Mouse (Mus musculus): ENCODE data around the gene Trnau1ap.
A peak's percentile ranks its signal among the peaks of the same experiment; 100 is the strongest.
"Not testable (repeated sequence)": the region's sequence is repeated elsewhere in the genome, so short reads cannot be mapped to it uniquely, and the experiment has no call there.

The Trnau1ap gene

DNA sequence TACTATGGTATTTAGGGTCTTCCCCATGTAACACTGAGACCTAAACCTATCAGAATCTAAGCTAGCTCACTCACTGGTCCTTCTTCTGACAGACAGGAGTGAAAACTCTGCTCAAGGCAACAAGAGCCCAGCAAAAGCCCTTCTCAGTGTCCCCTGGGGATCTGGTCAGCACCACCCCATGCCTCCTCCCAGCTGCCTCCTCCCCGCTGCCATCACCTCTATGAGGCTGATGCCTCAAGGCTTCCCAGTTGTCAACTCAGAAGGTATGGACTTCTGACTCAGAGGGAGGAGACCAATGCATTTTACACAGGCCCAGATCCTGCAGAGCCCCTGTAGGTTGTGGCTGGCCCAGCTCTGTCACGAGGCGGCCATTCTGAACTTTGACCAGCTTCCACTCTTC is 12.1 kb upstream of the Trnau1ap start:
- DNase-seq = no peak

DNA sequence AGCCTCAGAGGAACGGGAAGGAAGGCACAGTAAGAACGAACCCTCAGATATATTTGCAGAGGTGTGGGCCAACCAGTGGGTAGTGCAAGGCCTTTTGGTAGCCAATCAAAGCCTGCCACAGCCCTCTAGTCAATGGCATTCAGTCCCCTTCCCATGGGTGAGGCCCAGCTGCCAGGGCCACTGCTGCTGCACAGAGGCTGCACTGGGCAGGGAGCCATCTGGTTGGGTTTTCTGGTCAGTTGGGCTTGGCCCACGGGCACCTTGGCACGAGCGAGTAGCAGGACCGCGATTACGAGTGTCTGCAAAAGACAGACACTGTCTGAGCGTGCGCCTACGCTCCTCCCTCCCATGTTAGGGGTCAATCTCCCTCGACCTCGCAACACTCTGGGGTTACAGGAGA is 9.6 kb upstream of the Trnau1ap start:
- DNase-seq = no peak

DNA sequence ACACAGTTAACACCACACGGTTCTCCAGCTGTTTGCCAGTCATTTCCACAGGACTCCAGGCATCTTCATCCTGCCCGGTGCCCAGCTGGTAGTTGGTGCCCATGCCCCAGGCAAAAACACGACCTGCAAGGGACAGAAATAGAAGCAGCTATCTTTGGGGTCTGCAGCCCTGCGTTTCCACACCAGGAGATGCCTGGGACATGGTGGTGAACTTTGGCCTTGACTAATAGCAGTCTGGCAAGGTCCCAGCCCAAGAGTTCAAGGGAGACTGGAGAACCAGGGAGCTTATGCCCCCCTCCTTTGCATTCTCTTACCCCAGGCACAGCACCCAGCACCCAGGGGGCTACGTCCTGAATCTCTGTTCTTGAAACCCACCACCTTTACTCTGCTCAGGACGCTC is 3.5 kb upstream of the Trnau1ap start:
- DNase-seq = no peak

DNA sequence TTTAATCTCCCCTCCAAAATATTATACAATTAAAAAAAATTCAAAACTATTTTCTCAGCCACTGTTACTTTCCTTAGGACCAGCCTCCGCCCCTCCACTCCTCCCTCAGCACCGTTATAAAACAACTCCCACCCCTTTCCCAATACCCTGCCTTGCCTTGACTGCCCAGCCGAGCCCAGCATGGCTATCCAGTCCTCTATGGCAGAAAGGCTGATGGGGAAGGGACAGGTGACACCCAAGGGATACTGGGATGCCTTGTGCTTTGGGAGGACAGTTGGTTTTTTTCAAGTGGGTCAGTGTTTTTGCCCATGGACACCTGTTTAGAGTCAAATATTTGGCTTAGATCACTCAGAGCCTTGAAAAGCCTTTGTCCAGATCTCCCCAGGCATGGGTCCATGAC is 2.6 kb upstream of the Trnau1ap start:
- DNase-seq = no peak

DNA sequence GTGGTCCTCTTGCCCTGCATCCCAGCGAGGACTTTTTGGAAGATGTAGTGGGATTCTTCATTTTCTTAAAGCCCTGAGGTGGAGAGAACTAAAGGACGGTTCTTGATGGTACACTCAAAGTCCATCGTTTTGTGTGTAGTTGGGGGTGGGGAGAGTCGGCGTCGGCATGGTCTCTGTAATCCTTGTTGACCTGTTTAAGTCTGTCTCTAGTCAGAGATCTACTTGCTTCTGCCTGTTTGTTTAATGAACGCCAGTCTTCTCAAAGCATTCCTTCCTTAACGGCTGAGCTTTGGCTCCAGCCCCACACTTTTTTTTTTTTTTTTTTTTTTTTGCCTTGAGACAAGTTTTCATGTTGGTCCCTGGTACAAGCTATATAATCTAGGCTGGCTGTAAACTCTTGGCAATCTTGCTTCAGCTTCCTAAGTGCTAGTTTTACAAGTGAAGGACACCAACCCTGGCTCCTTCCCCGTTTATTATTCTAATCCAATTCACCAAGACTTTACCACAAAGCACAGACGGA is 557 bp upstream of the Trnau1ap start:
- DNase-seq = no peak

DNA sequence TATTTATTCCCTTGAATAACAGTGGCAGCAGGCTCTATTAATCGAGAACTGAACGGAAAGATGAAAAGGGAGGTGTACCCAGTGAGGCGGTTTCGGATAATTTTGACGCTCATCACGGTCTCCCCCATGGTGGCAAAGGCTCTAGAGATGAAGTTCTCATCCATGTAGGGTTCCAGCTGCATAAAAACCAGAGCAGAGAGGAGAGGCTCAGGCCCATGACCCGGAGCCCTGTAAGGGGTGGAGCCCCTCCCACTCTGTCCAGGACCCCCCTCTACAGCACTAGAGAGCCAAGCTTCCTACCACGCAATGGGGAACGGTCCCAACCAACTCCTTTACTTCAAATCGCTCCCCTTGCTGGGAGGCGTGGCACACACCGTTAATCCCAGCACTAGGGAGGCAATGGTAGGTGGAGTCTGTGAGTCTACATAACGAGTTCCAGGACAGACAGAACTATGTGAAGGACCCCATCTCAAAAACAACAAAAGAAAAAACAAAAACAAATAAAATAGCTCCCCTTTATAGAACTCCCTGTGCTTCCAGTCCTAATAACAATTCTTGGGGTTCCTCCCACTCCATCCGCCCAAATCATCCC is 851 bp downstream of the Trnau1ap start:
- DNase-seq = no peak

DNA sequence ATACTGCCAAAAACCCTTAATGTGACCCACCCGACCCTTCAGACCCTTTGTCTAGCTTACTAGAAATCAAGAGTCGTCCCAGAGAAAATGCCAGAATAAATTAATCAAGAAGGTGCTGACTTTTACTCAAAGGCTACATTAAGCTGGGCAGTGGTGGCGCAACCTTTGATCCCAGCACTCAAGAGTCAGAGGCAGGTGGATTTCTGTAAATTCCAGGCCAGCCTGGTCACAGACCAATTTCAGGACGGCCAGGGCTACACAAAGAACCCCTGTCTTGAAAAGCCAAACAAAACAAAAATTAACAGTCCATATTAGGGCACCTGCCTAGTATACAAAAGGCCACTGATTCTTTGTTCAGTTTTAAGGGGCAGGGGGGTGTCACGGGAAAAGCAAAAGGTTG is 2.9 kb downstream of the Trnau1ap start:
- DNase-seq = no peak

DNA sequence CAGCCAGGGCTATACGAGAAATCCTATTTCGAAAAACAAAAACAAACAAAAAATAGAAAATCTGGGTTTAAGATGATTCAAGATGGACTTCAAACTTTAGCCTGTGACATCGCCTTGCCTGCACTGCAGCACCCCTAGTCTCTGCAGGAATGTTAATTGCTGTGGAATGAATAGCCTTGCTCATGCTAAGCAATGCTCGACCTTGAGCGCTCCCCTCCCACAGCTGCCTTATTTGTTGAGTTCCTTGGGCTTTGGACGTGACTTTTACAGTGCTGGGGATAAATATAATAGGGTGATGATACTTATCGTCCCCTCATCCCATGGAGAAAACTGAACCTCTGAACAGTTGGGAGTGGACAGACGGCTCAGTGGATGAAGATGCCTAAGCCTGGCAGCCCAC is 13.6 kb downstream of the Trnau1ap start:
- no peak for DNase-seq

DNA sequence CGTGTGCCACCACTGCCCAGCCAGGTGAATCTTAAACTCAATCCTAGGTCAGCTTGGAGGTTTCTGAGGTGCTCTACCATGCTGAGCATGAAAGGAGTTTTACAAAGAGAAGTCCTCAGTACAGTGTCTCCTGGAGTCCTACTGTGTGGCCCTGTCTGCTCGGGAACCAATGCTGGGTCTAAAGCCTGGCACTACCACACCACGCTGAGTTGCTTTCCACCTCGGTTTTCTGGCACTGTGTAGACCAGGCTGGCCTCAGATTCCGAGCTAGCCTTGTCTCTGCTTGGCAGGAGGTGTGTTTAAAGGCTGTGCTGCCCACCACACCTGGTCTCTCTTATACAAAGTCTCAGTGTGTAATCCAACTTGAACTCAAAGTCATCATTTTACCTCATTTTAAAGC is 16.7 kb downstream of the Trnau1ap start:
- no peak for DNase-seq

DNA sequence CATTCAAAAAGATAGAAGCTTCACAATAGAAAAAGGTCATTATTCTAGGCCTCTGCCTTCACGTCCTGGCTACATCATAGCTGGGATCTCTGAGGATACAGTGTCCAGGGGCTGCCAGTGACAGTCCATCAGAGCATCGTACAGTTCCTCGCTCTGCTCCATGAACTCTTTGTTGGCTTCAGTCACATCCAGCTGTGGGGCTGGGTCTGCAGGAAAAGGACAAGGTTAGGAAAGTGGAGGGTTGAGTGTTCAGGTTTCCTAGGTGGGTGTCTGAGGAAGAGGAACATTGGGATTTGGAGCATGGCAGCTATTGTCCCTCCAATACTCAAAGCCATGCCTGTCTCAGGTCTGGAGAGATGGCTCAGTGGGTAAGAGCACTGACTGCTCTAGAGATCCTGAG is 17.5 kb downstream of the Trnau1ap start:
- no peak for DNase-seq

DNA sequence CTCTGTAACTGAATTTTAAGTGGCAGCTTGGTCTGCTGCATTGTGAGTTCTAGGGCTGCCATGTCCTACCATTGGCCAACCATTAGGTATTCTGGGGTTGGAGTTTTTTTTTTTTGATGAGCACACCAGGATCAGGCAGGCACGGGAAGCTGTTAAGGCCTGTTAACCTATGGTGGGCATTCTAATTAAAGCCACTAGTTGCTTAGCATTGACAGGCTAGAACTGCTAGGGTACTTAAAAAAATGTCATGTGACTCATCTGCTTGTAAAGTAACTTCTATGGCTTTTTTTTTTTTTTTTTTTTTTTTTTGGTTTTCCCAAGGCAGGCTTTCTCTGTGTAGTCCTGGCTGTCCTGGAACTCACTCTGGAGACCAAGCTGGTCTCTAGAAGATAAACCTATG is 18.1 kb downstream of the Trnau1ap start:
- DNase-seq = no peak

DNA sequence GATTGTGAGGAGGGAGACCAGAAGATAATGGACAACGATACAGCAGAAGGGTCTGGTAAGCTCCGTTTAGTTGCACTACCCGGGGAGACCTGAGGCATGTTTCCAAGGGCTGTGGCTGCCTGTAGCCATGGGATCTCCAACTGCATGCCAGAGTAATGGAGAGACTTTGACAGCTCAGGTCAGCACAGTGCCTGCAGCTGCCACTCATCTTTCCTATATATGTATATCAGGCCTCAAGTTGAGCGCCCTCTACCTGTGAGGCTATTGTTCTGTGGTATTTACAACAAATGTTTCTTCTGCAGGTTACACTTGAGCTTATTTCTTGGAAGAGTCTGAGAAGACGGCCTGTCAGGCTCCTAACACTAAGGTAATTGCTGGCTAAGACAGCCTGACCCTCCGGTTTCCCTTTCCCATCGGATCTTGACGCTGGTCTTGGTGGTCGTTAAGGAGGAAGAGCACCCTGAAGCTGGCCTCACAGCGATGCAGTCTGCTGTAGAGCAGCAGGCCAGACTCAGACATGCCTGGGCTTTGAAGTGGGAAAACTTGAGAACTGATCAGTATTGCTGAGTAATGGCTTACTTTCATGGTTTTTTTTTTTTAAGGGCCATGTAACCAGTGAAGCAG is 19.4 kb downstream of the Trnau1ap start:
- peak; percentile 54 for DNase-seq

DNA sequence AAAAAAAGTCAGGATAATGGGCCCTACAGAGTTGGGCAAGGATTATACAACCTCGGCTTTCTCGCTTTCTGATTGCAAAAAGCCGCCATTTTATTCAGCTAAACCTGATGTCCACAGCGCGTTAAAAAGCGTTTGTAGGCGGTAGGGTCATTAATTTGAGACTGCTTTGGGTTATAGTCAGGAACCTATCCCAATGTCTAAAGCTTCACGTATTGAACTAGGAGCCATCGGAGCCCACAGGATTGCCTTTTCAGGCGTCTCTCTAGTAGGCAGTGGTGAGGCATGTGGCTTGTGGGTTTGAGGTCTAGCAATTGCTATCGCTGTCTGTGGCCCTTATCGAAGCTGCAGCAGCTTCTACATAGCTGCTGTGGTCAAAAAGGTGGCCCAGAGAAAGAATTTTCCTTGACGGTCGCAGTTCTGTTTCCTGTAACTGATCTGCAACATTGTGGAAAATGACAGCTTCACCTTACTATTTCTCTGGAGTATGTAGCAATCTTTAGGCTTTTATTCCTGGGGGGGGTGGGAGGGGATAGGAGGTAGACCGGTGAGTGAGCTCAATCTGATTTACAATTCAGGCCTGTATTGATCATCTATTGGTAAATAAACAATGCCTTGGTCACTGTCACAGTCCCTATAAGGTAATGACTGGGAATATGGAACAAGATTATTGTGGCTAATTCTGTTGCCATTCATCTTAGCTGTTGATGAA is 20.0 kb downstream of the Trnau1ap start:
- no peak for DNase-seq

DNA sequence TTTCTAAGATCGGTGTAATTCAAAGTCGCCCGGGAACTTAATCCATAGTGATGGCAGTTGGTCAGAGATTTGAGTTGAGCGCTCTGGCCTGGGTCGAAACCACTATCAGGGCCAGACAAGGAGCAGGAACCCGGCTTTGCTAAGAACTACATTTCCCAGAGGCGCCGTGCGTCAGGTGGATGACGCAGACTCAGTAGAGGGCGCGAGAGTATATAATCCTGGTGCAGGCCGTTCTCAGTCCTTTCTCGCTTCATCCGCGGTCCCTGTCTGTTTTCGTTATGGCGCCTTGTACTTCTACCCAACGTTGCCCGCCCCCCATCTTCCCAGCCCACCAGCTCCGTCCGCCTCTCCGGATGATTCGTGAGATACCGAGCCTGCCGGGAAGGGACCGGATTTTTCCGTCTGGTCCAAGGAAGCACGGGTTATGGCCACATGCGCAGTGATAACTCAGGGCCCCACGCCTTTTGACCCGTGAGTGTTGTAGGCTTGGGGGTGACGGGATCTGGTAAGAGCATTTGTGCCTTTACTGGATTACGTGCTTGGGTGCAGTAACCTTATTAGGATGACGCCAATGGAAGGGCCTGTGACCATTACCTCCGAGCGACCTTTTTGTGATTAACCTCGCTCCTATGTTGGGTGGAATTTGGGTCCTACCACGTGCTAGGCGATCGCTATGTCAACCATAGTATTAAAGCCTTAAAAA is 20.8 kb downstream of the Trnau1ap start:
- peak; percentile 90 for DNase-seq

DNA sequence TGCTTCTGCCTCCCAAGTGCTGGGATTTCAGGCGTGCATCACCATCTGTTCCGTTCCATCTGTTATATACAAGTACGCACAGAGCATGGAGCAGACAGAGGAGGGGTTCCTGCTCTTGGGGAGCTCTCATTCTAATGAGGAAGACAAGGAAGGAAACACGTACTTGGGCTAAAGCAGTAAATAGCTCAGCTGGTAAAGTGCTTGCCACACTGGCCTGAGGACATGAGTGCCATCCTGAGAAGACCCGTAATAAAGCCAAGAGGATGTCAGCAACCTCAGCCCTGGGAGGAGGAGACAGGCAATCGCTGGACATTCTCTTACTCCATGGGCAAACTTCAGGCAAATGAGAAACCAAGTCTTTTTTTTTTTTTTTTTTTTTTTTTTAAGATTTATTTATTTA is 23.3 kb downstream of the Trnau1ap start:
- DNase-seq = no peak

DNA sequence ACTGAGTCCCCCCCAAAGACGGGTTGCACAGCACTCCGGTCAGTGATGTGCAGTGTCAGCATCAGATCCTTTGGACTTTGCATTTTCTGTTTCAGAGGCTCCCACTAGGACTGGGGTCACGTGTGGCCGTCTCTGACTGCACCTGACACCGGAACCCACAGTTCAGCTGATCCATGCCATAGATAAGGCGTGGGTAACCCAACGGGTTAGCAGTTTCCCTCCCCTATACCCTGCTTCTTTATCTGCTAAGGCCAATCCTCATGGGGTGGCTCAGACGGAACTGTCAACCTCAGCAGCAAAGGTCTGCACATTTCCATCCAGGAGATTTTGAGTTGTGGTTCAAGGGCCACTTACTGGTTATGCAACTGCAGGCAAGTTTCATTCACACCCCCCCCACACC is 24.1 kb downstream of the Trnau1ap start:
- no peak for DNase-seq

DNA sequence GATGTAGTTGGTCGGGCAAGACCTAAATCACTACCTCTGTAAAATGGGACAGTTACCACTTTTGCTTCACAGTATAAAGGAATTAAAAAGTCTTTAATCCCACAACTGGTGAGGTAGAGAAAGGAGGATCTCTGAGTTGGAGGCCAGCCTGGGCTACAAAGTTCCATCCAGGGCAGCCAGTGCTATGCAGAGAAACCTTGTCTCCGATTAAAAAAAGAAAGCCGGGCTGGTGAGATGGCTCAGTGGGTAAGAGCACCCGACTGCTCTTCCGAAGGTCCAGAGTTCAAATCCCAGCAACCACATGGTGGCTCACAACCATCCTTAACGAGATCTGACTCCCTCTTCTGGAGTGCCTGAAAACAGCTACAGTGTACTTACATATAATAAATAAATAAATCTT is 25.9 kb downstream of the Trnau1ap start:
- not testable (repeated sequence) for DNase-seq

DNA sequence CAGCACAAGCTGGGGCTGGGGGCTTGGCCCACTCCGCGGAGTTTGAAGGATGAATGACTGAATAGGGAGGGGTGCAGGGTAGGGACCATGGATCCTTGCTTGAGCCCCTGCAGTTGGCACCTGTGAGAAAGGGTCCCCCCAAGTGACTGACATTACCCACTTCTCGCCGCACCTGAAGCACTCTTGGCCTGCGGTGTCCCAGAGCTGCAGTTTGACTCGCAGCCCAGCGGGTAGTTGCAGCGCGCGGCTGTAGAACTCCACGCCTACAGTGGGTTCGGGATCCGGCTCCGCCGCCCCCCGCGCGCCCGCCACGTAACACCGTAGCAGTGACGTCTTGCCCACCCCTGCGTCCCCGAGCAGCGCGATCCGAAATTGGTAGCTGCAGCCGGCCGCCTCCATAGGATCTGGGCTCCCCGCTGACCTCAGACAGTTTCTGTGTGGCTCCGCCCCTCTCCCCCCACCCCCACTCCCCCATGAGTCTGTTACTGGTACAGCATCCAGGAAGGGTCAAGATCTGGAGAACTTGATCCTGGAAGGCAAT is 26.3 kb downstream of the Trnau1ap start, which contains the start of gene Rab42:
Gene Rab42, minus strand, starts transcription at position 447 of the 541 bp plus-strand sequence.
- peak; percentile 42 for DNase-seq

DNA sequence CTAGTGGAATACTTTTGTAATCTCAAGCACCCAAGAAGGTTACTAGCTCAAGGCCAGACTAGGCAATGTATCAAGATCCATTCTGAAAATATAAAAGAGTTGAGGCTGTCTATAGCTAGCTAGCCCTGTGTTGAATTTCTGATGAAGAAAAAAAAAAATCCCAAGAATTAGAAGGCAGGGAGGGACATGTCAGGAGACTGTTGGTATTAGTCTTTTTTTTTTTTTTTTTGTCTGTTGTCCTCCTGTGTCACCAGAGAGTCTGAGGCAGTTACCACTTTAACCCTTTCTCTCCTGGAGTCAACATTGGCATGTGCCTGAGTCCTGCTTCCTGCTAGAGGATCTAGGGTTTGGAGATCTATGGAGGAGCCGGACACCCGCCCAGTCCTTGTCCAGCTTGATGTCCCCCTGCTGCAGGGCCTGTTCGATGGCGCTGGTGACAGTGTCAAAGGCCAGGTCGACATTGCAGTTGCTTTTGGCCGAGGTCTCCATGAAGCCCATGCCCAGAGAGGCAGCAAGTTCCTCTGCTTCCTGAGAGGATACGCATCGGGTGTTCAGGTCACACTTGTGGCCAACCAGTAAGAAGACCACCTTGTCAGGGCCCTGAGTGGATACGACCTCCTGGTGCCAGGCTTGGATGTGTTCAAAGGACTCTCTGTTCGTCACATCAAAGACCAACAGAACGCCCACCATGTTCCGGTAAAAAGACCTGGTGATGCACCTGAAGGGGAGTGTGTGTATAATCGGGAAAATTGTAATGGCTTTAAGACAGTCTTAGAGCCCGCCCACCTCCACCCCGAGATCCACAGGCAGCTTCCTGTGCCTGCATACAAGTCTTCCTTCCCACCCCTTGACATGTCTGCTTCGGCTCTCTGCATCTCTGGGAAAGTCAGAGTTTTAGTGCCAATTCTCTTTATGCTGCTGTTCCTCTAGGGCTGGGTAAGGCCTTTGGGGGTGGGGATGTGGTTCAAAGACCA is 27.1 kb downstream of the Trnau1ap start:
- no peak for DNase-seq

DNA sequence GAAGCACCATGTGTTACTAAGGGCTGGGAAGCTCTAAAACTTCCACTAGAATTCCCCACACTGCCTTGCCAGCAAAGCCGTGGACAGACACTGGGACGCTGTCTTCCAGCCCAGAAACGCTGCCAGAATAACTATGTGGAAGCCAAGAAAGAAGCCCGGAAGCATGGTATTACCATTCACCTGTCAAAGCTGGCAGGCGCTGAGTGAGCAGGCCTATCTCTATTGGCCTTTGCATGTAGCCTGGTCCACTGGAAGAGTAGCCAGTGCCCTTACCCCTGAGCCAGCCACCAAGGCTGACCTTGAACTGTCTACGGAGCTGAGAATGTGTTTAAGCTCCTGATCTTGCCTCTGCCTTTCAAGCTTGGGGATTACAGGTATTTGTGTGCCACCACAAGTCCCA is 27.9 kb downstream of the Trnau1ap start:
- no peak for DNase-seq

DNA sequence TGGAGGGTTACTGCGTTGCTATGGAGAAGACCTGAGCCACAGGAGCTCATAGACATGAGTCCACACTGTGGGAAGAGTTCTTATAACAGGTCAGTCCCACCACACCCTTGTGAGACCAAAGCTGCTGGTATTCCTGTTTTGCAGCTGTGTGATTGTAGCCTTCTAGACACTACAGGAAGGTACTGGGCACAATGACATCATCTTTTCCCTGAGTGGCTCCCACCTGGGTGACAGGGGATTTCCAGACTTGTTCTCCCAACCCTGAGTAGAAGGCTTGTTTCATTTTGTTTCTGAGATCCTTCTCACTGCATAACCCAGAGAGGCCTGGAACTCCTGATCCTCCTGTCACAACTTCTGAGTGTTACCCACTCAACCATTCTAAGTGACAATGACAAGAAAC is 29.5 kb downstream of the Trnau1ap start:
- no peak for DNase-seq
